Mouse (Mus musculus): ENCODE measurements at regions not wholly inside any gene's neighbourhood (a gene's known extent, or its start where the extent isn't known, plus 50 kb on each side); places are given as distances from the start of the nearest gene placed in this dataset.
A peak's percentile ranks its signal among the peaks of the same experiment; 100 is the strongest.

- Histone ChIP-seq H3K27me3 (ENCODE audit: control insufficient read depth, insufficient read depth, low read length, poor library complexity, severe bottlenecking) (no peaks in the 10 kb centered on the region), H3K9ac (ENCODE audit: low read depth, poor library complexity, severe bottlenecking) (no peak overlapping the region), H3K27ac (ENCODE audit: insufficient read depth, low read length) (no peak overlapping the region), H3K9me3 (replicated peaks; ENCODE audit: control insufficient read depth, insufficient read depth, low read length, poor library complexity, severe bottlenecking) (no peaks in the 10 kb centered on the region), H3K4me1 (ENCODE audit: control insufficient read depth, insufficient read depth, low read length) (no peaks in the 10 kb centered on the region), H3K4me3 (ENCODE audit: low read depth, low read length) (no peak overlapping the region), H3K36me3 (ENCODE audit: control insufficient read depth, insufficient read depth, low read length, poor library complexity, severe bottlenecking) (no peaks in the 10 kb centered on the region)
- peak; percentile 17 for TF ChIP-seq CTCF (IDR thresholded peaks at IDR 0.05; ENCODE audit: low read depth, low read length)
- TF ChIP-seq POLR2A (IDR thresholded peaks at IDR 0.05; ENCODE audit: insufficient read depth, low read length) = no peak
Observed at GRCm38 (mm10) chr13:52281271-52281670, 249.8 kb downstream of the Diras2 start.

GRCm38 (mm10) chr13:52282500-52282899, 248.6 kb downstream of the Diras2 start:
- H3K9me3 ChIP-seq (replicated peaks; ENCODE audit: control insufficient read depth, insufficient read depth, low read length, poor library complexity, severe bottlenecking) = no peaks in the 10 kb centered on the region; the same call in 1 of the 2 replicates
- no peak overlapping the region for H3K9ac ChIP-seq (ENCODE audit: low read depth, poor library complexity, severe bottlenecking)
- no peaks in the 10 kb centered on the region for H3K4me1 ChIP-seq (ENCODE audit: control insufficient read depth, insufficient read depth, low read length)
- TF ChIP-seq CTCF (IDR thresholded peaks at IDR 0.05; ENCODE audit: low read depth, low read length) (no peak), POLR2A (IDR thresholded peaks at IDR 0.05; ENCODE audit: insufficient read depth, low read length) (no peak)
- no peak overlapping the region for H3K27ac ChIP-seq (ENCODE audit: insufficient read depth, low read length)
- peak overlapping the region; percentile 5 for H3K4me3 ChIP-seq (ENCODE audit: low read depth, low read length)
- no peaks in the 10 kb centered on the region for H3K27me3 ChIP-seq (ENCODE audit: control insufficient read depth, insufficient read depth, low read length, poor library complexity, severe bottlenecking)
- no peaks in the 10 kb centered on the region for H3K36me3 ChIP-seq (ENCODE audit: control insufficient read depth, insufficient read depth, low read length, poor library complexity, severe bottlenecking)

GRCm38 (mm10) chr13:52283456-52283855, 247.6 kb downstream of the Diras2 start:
- Histone ChIP-seq H3K4me3 (ENCODE audit: low read depth, low read length) (no peak overlapping the region), H3K9me3 (replicated peaks; ENCODE audit: control insufficient read depth, insufficient read depth, low read length, poor library complexity, severe bottlenecking) (no peaks in the 10 kb centered on the region; the same call in 1 of the 2 replicates), H3K4me1 (ENCODE audit: control insufficient read depth, insufficient read depth, low read length) (no peaks in the 10 kb centered on the region), H3K36me3 (ENCODE audit: control insufficient read depth, insufficient read depth, low read length, poor library complexity, severe bottlenecking) (no peaks in the 10 kb centered on the region), H3K9ac (ENCODE audit: low read depth, poor library complexity, severe bottlenecking) (no peak overlapping the region), H3K27me3 (ENCODE audit: control insufficient read depth, insufficient read depth, low read length, poor library complexity, severe bottlenecking) (no peaks in the 10 kb centered on the region), H3K27ac (ENCODE audit: insufficient read depth, low read length) (no peak overlapping the region)
- no peak for TF ChIP-seq EP300 (IDR thresholded peaks at IDR 0.05; ENCODE audit: insufficient read depth, low read depth, low read length)
- no peak for TF ChIP-seq CTCF (IDR thresholded peaks at IDR 0.05; ENCODE audit: low read depth, low read length)
- no peak for TF ChIP-seq POLR2A (IDR thresholded peaks at IDR 0.05; ENCODE audit: insufficient read depth, low read length)

- Histone ChIP-seq H3K4me1 (ENCODE audit: control insufficient read depth, insufficient read depth, low read length) (no peaks in the 10 kb centered on the region), H3K27ac (ENCODE audit: insufficient read depth, low read length) (no peak overlapping the region), H3K4me3 (ENCODE audit: low read depth, low read length) (no peak overlapping the region), H3K27me3 (ENCODE audit: control insufficient read depth, insufficient read depth, low read length, poor library complexity, severe bottlenecking) (no peaks in the 10 kb centered on the region), H3K9me3 (replicated peaks; ENCODE audit: control insufficient read depth, insufficient read depth, low read length, poor library complexity, severe bottlenecking) (peaks cover 3% of the 10 kb centered on the region), H3K36me3 (ENCODE audit: control insufficient read depth, insufficient read depth, low read length, poor library complexity, severe bottlenecking) (no peaks in the 10 kb centered on the region), H3K9ac (ENCODE audit: low read depth, poor library complexity, severe bottlenecking) (no peak overlapping the region)
- TF ChIP-seq POLR2A (IDR thresholded peaks at IDR 0.05; ENCODE audit: insufficient read depth, low read length) (no peak), CTCF (IDR thresholded peaks at IDR 0.05; ENCODE audit: low read depth, low read length) (no peak), EP300 (IDR thresholded peaks at IDR 0.05; ENCODE audit: insufficient read depth, low read depth, low read length) (no peak)
Observed at GRCm38 (mm10) chr13:52284026-52284801, 246.9 kb downstream of the Diras2 start.

- Histone ChIP-seq H3K9me3 (replicated peaks; ENCODE audit: control insufficient read depth, insufficient read depth, low read length, poor library complexity, severe bottlenecking) (peaks cover 5% of the 10 kb centered on the region), H3K27me3 (ENCODE audit: control insufficient read depth, insufficient read depth, low read length, poor library complexity, severe bottlenecking) (no peaks in the 10 kb centered on the region), H3K27ac (ENCODE audit: insufficient read depth, low read length) (no peak overlapping the region), H3K4me1 (ENCODE audit: control insufficient read depth, insufficient read depth, low read length) (no peaks in the 10 kb centered on the region), H3K36me3 (ENCODE audit: control insufficient read depth, insufficient read depth, low read length, poor library complexity, severe bottlenecking) (no peaks in the 10 kb centered on the region), H3K9ac (ENCODE audit: low read depth, poor library complexity, severe bottlenecking) (no peak overlapping the region), H3K4me3 (ENCODE audit: low read depth, low read length) (no peak overlapping the region)
- TF ChIP-seq POLR2A (IDR thresholded peaks at IDR 0.05; ENCODE audit: insufficient read depth, low read length) (no peak), EP300 (IDR thresholded peaks at IDR 0.05; ENCODE audit: insufficient read depth, low read depth, low read length) (no peak), CTCF (IDR thresholded peaks at IDR 0.05; ENCODE audit: low read depth, low read length) (no peak)
Observed at GRCm38 (mm10) chr13:52288400-52288799, 242.7 kb downstream of the Diras2 start.

GRCm38 (mm10) chr13:52295847-52296246, 235.2 kb downstream of the Diras2 start:
- H3K9me3 ChIP-seq (replicated peaks; ENCODE audit: control insufficient read depth, insufficient read depth, low read length, poor library complexity, severe bottlenecking) = peaks cover 15% of the 10 kb centered on the region
- H3K4me3 ChIP-seq (ENCODE audit: low read depth, low read length) = no peak overlapping the region
- no peak overlapping the region for H3K27ac ChIP-seq (ENCODE audit: insufficient read depth, low read length)
- no peaks in the 10 kb centered on the region for H3K36me3 ChIP-seq (ENCODE audit: control insufficient read depth, insufficient read depth, low read length, poor library complexity, severe bottlenecking)
- H3K9ac ChIP-seq (ENCODE audit: low read depth, poor library complexity, severe bottlenecking) = no peak overlapping the region
- TF ChIP-seq POLR2A (IDR thresholded peaks at IDR 0.05; ENCODE audit: insufficient read depth, low read length) (no peak), EP300 (IDR thresholded peaks at IDR 0.05; ENCODE audit: insufficient read depth, low read depth, low read length) (no peak), CTCF (IDR thresholded peaks at IDR 0.05; ENCODE audit: low read depth, low read length) (no peak)
- H3K27me3 ChIP-seq (ENCODE audit: control insufficient read depth, insufficient read depth, low read length, poor library complexity, severe bottlenecking) = no peaks in the 10 kb centered on the region
- H3K4me1 ChIP-seq (ENCODE audit: control insufficient read depth, insufficient read depth, low read length) = no peaks in the 10 kb centered on the region

Data from ES-Bruce4 (cell line).